Mouse (Mus musculus) E14TG2a.4 (cell line): Measurements from ENCODE around the gene Thsd7b.

Experiments used
- CTCF ChIP-seq: conservative IDR thresholded peaks from 2 replicates; pipeline ENCODE4 v1.5.1; 2014; ENCODE audit warnings: low read length
- POU5F1 ChIP-seq: IDR thresholded peaks from 2 replicates; pipeline ENCODE4 v1.6.1; 2014; ENCODE audit warnings: low read length, borderline replicate concordance

GRCm38 (mm10) chr1:130085910-130086309, 812.8 kb downstream of the Thsd7b start:
- TF ChIP-seq CTCF: no peak
- TF ChIP-seq POU5F1: no peak
